In the genomic region with DNA sequence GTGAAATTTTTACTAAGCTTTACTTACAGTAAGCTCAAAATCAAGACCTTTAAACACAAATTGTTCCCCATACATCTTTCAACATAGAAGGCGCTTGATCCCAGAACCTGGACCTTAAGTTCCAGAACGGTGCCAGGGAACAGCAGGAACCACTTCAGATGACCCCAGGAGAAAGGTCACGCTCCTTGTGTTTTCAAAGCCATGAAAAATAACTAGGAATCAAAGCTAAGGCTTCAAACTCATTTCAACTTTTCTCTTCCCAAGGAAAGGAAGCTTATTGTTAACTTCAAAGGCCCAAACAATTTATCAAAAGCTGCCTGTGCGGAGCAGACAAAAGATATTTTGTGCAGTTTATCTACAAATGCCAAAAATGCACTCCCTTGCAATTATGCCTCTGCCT, we compare ENCODE assay signal across 30 mouse cellular contexts.
DNase-seq lines count a peak whose midpoint lies in the region; ATAC-seq and TF ChIP-seq lines count a peak whose summit lies in the region.
"Had no signal": no experiment of that assay in that cellular context is flagged by ENCODE, and none has a peak within 500 bp of the region (broad histone marks: within the 10 kb centered on the region; RNA-seq: fewer than 3 reads in every experiment).

No protein-coding gene starts in this region.

- no peaks in the 10 kb centered on the region for H3K9me3 ChIP-seq in kidney, embryonic 14.5 days (ENCODE audit: control insufficient read depth, low read length)
- H3K9me3 ChIP-seq: embryonic facial prominence, embryonic 12.5 days; heart, embryonic 12.5 days; lung, embryonic 15.5 days; neural tube, embryonic 12.5 days had no signal

- H3K9ac ChIP-seq in kidney, embryonic 14.5 days (ENCODE audit: low read depth, low read length): no peak overlapping the region
- H3K9ac ChIP-seq: embryonic facial prominence, embryonic 12.5 days; heart, embryonic 12.5 days; hindbrain, embryonic 14.5 days; lung, embryonic 15.5 days; neural tube, embryonic 12.5 days had no signal

- H3K27ac ChIP-seq in kidney, adult 2 months (ENCODE audit: insufficient read depth, low read depth, low read length): no peak overlapping the region; the same call in 1 of the 2 replicates
- no peak overlapping the region for H3K27ac ChIP-seq in kidney, embryonic 14.5 days (ENCODE audit: low read depth, low read length)
- H3K27ac ChIP-seq in bone marrow macrophage, adult 2 months (ENCODE audit: insufficient read depth, low read depth, low read length): 0 out of 2 replicates have a peak overlapping the region, but pooled peaks have one; percentile 35
- H3K27ac ChIP-seq: embryonic facial prominence, embryonic 12.5 days; hindbrain, embryonic 14.5 days; lung, embryonic 15.5 days; neural tube, embryonic 12.5 days had no signal

- ATAC-seq in kidney, embryonic 14.5 days (ENCODE audit: low FRiP score, low TSS enrichment): no peak
- no peak for ATAC-seq in monocyte, adult 5-6 weeks (replicated peaks; ENCODE audit: insufficient number of reproducible peaks, low FRiP score, low TSS enrichment, poor library complexity, severe bottlenecking)
- ATAC-seq: forebrain, embryonic 14.5 days; intestine, postnatal 0 days; midbrain, embryonic 16.5 days had no signal

- H3K27me3 ChIP-seq in kidney, adult 2 months (replicated peaks; ENCODE audit: control insufficient read depth, insufficient read depth, low read length): no peaks in the 10 kb centered on the region
- no peaks in the 10 kb centered on the region for H3K27me3 ChIP-seq in kidney, embryonic 14.5 days (ENCODE audit: control insufficient read depth, insufficient read depth, low read length)
- H3K27me3 ChIP-seq: embryonic facial prominence, embryonic 12.5 days; heart, embryonic 12.5 days; lung, embryonic 15.5 days; neural tube, embryonic 12.5 days had no signal

- no peak overlapping the region for H3K4me2 ChIP-seq in kidney, embryonic 14.5 days (replicated peaks; ENCODE audit: low read depth, low read length)
- H3K4me2 ChIP-seq: embryonic facial prominence, embryonic 12.5 days; heart, embryonic 12.5 days; hindbrain, embryonic 14.5 days; lung, embryonic 15.5 days; midbrain, embryonic 11.5 days; neural tube, embryonic 12.5 days had no signal

- H3K4me3 ChIP-seq in kidney, adult 2 months (ENCODE audit: insufficient read depth, low read depth, low read length): no peak overlapping the region
- H3K4me3 ChIP-seq in kidney, embryonic 14.5 days (ENCODE audit: low read length): no peak overlapping the region
- no peak overlapping the region for H3K4me3 ChIP-seq in bone marrow macrophage, adult 2 months (ENCODE audit: insufficient read depth, low read length)
- H3K4me3 ChIP-seq: embryonic facial prominence, embryonic 12.5 days; heart, embryonic 12.5 days; lung, embryonic 15.5 days; myocyte; neural tube, embryonic 12.5 days had no signal

- TF ChIP-seq POLR2A in kidney, adult 2 months (IDR thresholded peaks at IDR 0.05; ENCODE audit: low read depth, low read length): no peak
- TF ChIP-seq POLR2A in bone marrow macrophage, adult 2 months (IDR thresholded peaks at IDR 0.05; ENCODE audit: borderline replicate concordance, low read depth, low read length): no peak

- peak; percentile 71 for DNase-seq in kidney, adult 2 months
- peak; percentile 65 to 66 for DNase-seq in kidney, postnatal 25 days
- no peak for DNase-seq in kidney, adult 11 months
- peak; percentile 33 for DNase-seq in brain, adult 2 months (ENCODE audit: low read depth, low spot score)
- DNase-seq: adrenal gland, postnatal 25 days; B cell, adult 2 months; cerebellum, adult 2 months; cerebellum, postnatal 14 days; embryo, embryonic 11 days; gastrocnemius, postnatal 36 days; heart, adult 18-20 months; layer of hippocampus, postnatal 36 days; liver; right cerebral cortex, adult 18-20 months; spleen, adult 18-20 months; thymus, adult 2 months; thymus, postnatal 36 days had no signal

- WGBS in kidney, adult 2 months: 54% methylated on average over 4 of the region's 4 CpGs
- WGBS in kidney, embryonic 14.5 days: 60% methylated on average over 4 of the region's 4 CpGs

- peaks cover 30% of the 10 kb centered on the region for H3K4me1 ChIP-seq in kidney, adult 2 months (ENCODE audit: control insufficient read depth, insufficient read depth, low read length)
- H3K4me1 ChIP-seq in kidney, embryonic 14.5 days (ENCODE audit: control insufficient read depth, insufficient read depth, low read length): peaks cover 3% of the 10 kb centered on the region
- H3K4me1 ChIP-seq in bone marrow macrophage, adult 2 months (ENCODE audit: control insufficient read depth, insufficient read depth, low read length): peaks cover 58% of the 10 kb centered on the region
- H3K4me1 ChIP-seq: neural tube, embryonic 12.5 days had no signal

- no peak for TF ChIP-seq CTCF in kidney, adult 2 months (conservative IDR thresholded peaks at IDR 0.05; ENCODE audit: insufficient read depth, insufficient read length, low read depth, low read length)
- no peak for TF ChIP-seq CTCF in bone marrow macrophage, adult 2 months (IDR thresholded peaks at IDR 0.05; ENCODE audit: low read depth, low read length)

- no peaks in the 10 kb centered on the region for H3K36me3 ChIP-seq in kidney, adult 2 months (ENCODE audit: control insufficient read depth, insufficient read depth, low read length)
- no peaks in the 10 kb centered on the region for H3K36me3 ChIP-seq in kidney, embryonic 14.5 days (ENCODE audit: control insufficient read depth, insufficient read depth, low read length)
- H3K36me3 ChIP-seq: embryonic facial prominence, embryonic 12.5 days; heart, embryonic 12.5 days; lung, embryonic 15.5 days; neural tube, embryonic 12.5 days had no signal
